Mouse (Mus musculus) embryonic facial prominence, embryonic 11.5 days (tissue): ENCODE measurements around the gene Tap1. TPM values are rescaled to one million over a fixed set of nuclear protein-coding genes. Genes with fewer than 3 reads are reported as not detected.
A peak's percentile ranks its signal among the peaks of the same experiment; 100 is the strongest.

Source experiments
- ATAC-seq: fragments of 200-750 bp; cut with Nextera tagmentation; replicated peaks from 2 replicates; pipeline ENCODE4 v1.8.0; 2017; ENCODE audit warnings: low read depth; ENCODE audit not compliant: insufficient number of reproducible peaks, low FRiP score, low TSS enrichment
- DNase-seq: peaks from one replicate; pipeline ENCODE4 v3.0.0-alpha.2; 2015; ENCODE audit warnings: low spot score
- H3K27ac ChIP-seq: fragments of 300-500 bp; sonication (generic); replicated peaks from 2 replicates; pipeline ENCODE4 v1.5.1; 2014; ENCODE audit warnings: mild to moderate bottlenecking, low read depth, low read length, control low read depth
- H3K27me3 ChIP-seq: fragments of 300-500 bp; sonication (generic); 2 replicates; pipeline ENCODE4 v1.6.1; 2014; ENCODE audit warnings: mild to moderate bottlenecking, low read length, moderate library complexity, mixed read lengths; ENCODE audit not compliant: control insufficient read depth, insufficient read depth
- H3K36me3 ChIP-seq: fragments of 300-500 bp; sonication (generic); replicated peaks from 2 replicates; pipeline ENCODE4 v1.6.1; 2014; ENCODE audit warnings: low read depth, mild to moderate bottlenecking, low read length, moderate library complexity, mixed read lengths; ENCODE audit not compliant: control insufficient read depth, insufficient read depth
- H3K4me1 ChIP-seq: fragments of 300-500 bp; sonication (generic); 2 replicates; pipeline ENCODE4 v1.6.1; 2014; ENCODE audit warnings: low read length, mixed read lengths; ENCODE audit not compliant: control insufficient read depth, insufficient read depth
- H3K4me2 ChIP-seq: fragments of 300-500 bp; sonication (generic); 2 replicates; pipeline ENCODE4 v1.6.1; 2014; ENCODE audit warnings: low read depth, mild to moderate bottlenecking, control low read depth, low read length, moderate library complexity
- H3K4me3 ChIP-seq: fragments of 300-500 bp; sonication (generic); 2 replicates; pipeline ENCODE4 v1.5.1; 2014; ENCODE audit warnings: low read depth, low read length, control low read depth
- H3K9ac ChIP-seq: fragments of 300-500 bp; sonication (generic); replicated peaks from 2 replicates; pipeline ENCODE4 v1.6.1; 2014; ENCODE audit warnings: mild to moderate bottlenecking, control low read depth, low read length
- H3K9me3 ChIP-seq: fragments of 300-500 bp; sonication (generic); replicated peaks from 2 replicates; pipeline ENCODE4 v1.6.1; 2016; ENCODE audit warnings: mild to moderate bottlenecking, low read length, inconsistent platforms, mixed read lengths; ENCODE audit not compliant: control insufficient read depth
- WGBS: fragments of 180-500 bp; shearing (Covaris S2); extraction: QIAGEN DNeasy Blood & Tissue Kit; methylation state at CpG from one replicate; pipeline ENCODE4 v1.1.7; 2014; 5-methylcytosine and 5-hydroxymethylcytosine counted together
- polyA plus RNA-seq: library from polyadenylated mRNA; unstranded; fragments of >200 nt; fragmentation: Nextera tagmentation; extraction: Ambion mirVana; gene quantifications from 2 replicates; pipeline ENCODE4 v1.2.1, GENCODE M21; 2014

Tap1 gene
- polyA plus RNA-seq, 1 experiment from 2014 or later: 2.3 TPM

GRCm38 (mm10) chr17:34170487-34170876 is 16.9 kb upstream of the Tap1 start:
- Histone ChIP-seq H3K4me3 (no peak overlapping the region), H3K4me1 (no peaks in the 10 kb centered on the region), H3K27me3 (no peaks in the 10 kb centered on the region), H3K4me2 (no peak overlapping the region), H3K9ac (no peak overlapping the region), H3K27ac (no peak overlapping the region), H3K36me3 (no peaks in the 10 kb centered on the region), H3K9me3 (no peaks in the 10 kb centered on the region)
- WGBS: 26% methylated on average over 4 of the region's 4 CpGs
- DNase-seq (no peak), ATAC-seq (no peak)

GRCm38 (mm10) chr17:34170877-34171498 is 16.4 kb upstream of the Tap1 start:
- Histone ChIP-seq H3K27me3 (no peaks in the 10 kb centered on the region), H3K27ac (no peak overlapping the region), H3K9me3 (no peaks in the 10 kb centered on the region), H3K36me3 (no peaks in the 10 kb centered on the region), H3K4me1 (no peaks in the 10 kb centered on the region), H3K4me3 (no peak overlapping the region), H3K9ac (no peak overlapping the region), H3K4me2 (no peak overlapping the region)
- DNase-seq (peak; percentile 85), ATAC-seq (no peak)
- WGBS: 44% methylated on average over 13 of the region's 13 CpGs

GRCm38 (mm10) chr17:34172528-34172927 is 14.8 kb upstream of the Tap1 start:
- no peaks in the 10 kb centered on the region for H3K9me3 ChIP-seq
- no peak overlapping the region for H3K4me3 ChIP-seq
- no peak overlapping the region for H3K27ac ChIP-seq
- ATAC-seq: no peak
- WGBS: 96% methylated on average over 5 of the region's 5 CpGs
- H3K9ac ChIP-seq: no peak overlapping the region
- H3K36me3 ChIP-seq: no peaks in the 10 kb centered on the region
- H3K4me2 ChIP-seq: no peak overlapping the region
- H3K27me3 ChIP-seq: no peaks in the 10 kb centered on the region
- DNase-seq: no peak
- H3K4me1 ChIP-seq: no peaks in the 10 kb centered on the region

GRCm38 (mm10) chr17:34174075-34174474 is 13.3 kb upstream of the Tap1 start:
- WGBS: 42% methylated on average over 1 of the region's 1 CpGs
- Histone ChIP-seq H3K4me3 (no peak overlapping the region), H3K27me3 (no peaks in the 10 kb centered on the region), H3K36me3 (no peaks in the 10 kb centered on the region), H3K9ac (no peak overlapping the region), H3K9me3 (no peaks in the 10 kb centered on the region), H3K27ac (no peak overlapping the region), H3K4me1 (no peaks in the 10 kb centered on the region), H3K4me2 (no peak overlapping the region)
- ATAC-seq (no peak), DNase-seq (no peak)

GRCm38 (mm10) chr17:34177179-34177578 is 10.2 kb upstream of the Tap1 start:
- H3K27ac ChIP-seq: no peak overlapping the region
- no peak overlapping the region for H3K4me3 ChIP-seq
- H3K9me3 ChIP-seq: no peaks in the 10 kb centered on the region
- H3K4me2 ChIP-seq: no peak overlapping the region
- H3K36me3 ChIP-seq: no peaks in the 10 kb centered on the region
- no peak overlapping the region for H3K9ac ChIP-seq
- DNase-seq: peak; percentile 21
- no peaks in the 10 kb centered on the region for H3K27me3 ChIP-seq
- H3K4me1 ChIP-seq: no peaks in the 10 kb centered on the region
- 64% methylated on average over 4 of the region's 4 CpGs for WGBS
- ATAC-seq: no peak

- Histone ChIP-seq H3K9ac (no peak overlapping the region), H3K4me2 (no peak overlapping the region), H3K4me3 (no peak overlapping the region), H3K4me1 (no peaks in the 10 kb centered on the region), H3K9me3 (no peaks in the 10 kb centered on the region), H3K27ac (no peak overlapping the region), H3K27me3 (no peaks in the 10 kb centered on the region), H3K36me3 (no peaks in the 10 kb centered on the region)
- WGBS: 68% methylated on average over 6 of the region's 6 CpGs
- no peak for DNase-seq
- no peak for ATAC-seq
Measured at GRCm38 (mm10) chr17:34179019-34179418, 8.3 kb upstream of the Tap1 start.

- 74% methylated on average over 13 of the region's 13 CpGs for WGBS
- Histone ChIP-seq H3K4me1 (no peaks in the 10 kb centered on the region), H3K27me3 (0 out of 2 replicates have a peak, but pooled peaks cover 2% of the 10 kb centered on the region), H3K27ac (no peak overlapping the region), H3K36me3 (no peaks in the 10 kb centered on the region), H3K4me2 (no peak overlapping the region), H3K4me3 (no peak overlapping the region), H3K9me3 (no peaks in the 10 kb centered on the region), H3K9ac (no peak overlapping the region)
- DNase-seq (no peak), ATAC-seq (no peak)
Measured at GRCm38 (mm10) chr17:34179913-34180859, 7.2 kb upstream of the Tap1 start.
